Mouse (Mus musculus): ENCODE data around the gene Prkca. TPM values are rescaled to one million over a fixed set of nuclear protein-coding genes. Genes with fewer than 3 reads are reported as not detected.

Prkca gene
- total RNA-seq, 1 experiment: 8.4 TPM

DNA sequence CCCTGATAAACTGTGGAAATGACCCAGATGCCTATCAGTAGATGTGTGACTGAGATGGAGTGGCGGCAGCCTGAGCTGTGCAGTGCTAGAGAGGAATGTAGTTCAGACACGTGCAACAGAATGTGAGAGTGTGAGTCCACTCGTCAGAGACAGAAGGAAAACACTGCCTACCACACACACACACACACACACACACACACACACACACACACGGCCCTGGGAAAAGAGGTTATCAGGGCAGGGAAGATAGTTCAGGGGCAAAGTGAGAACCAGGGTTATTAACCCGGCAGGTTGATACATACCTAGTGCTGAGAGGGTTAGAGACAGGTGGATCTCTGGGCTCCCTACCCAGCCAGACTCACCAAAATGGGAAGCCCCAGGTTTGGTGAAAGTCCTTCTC lies 145.1 kb downstream of the Prkca start:
- no peak overlapping the region for H3K9ac ChIP-seq (ENCODE audit: insufficient read depth, low read depth, low read length, poor library complexity, severe bottlenecking)
- no peak for TF ChIP-seq ZC3H11A (IDR thresholded peaks at IDR 0.05; ENCODE audit: borderline replicate concordance, low read depth, low read length)
- TF ChIP-seq ZNF384 (IDR thresholded peaks at IDR 0.05; ENCODE audit: low read depth, low read length): no peak
- no peak for TF ChIP-seq CHD2 (IDR thresholded peaks at IDR 0.05; ENCODE audit: low read depth, low read length)
- TF ChIP-seq MAFK (IDR thresholded peaks at IDR 0.05; ENCODE audit: insufficient read depth, low read depth, low read length): no peak
- no peak for TF ChIP-seq HCFC1 (IDR thresholded peaks at IDR 0.05; ENCODE audit: borderline replicate concordance, insufficient read depth, low read length)
- no peak overlapping the region for H3K27ac ChIP-seq (ENCODE audit: insufficient read depth, low read depth, low read length, poor library complexity, severe bottlenecking)
- H3K4me1 ChIP-seq (ENCODE audit: control insufficient read depth in 2 of 2, insufficient read depth in 2 of 2, low read length in 2 of 2, poor library complexity in 1 of 2): 0 out of 4 replicates have a peak, but pooled peaks cover 0 to 3% of the 10 kb centered on the region in 2 experiments
- H3K36me3 ChIP-seq (ENCODE audit: control insufficient read depth, insufficient read depth, low read length, poor library complexity, severe bottlenecking): no peaks in the 10 kb centered on the region
- H3K9me3 ChIP-seq (ENCODE audit: control insufficient read depth, insufficient read depth, low read depth, low read length): no peaks in the 10 kb centered on the region
- in situ Hi-C loops (cut with MboI; ENCODE audit: low sequenced_read_pairs in 2 of 2, unreplicated experiment in 2 of 2): no loop called here
- no peak for DNase-seq (ENCODE audit: low read depth, low spot score)
- H3K4me3 ChIP-seq (ENCODE audit: insufficient read depth in 1 of 2, low read depth in 1 of 2, low read length in 2 of 2, poor library complexity in 1 of 2, severe bottlenecking in 1 of 2): no peak overlapping the region

DNA sequence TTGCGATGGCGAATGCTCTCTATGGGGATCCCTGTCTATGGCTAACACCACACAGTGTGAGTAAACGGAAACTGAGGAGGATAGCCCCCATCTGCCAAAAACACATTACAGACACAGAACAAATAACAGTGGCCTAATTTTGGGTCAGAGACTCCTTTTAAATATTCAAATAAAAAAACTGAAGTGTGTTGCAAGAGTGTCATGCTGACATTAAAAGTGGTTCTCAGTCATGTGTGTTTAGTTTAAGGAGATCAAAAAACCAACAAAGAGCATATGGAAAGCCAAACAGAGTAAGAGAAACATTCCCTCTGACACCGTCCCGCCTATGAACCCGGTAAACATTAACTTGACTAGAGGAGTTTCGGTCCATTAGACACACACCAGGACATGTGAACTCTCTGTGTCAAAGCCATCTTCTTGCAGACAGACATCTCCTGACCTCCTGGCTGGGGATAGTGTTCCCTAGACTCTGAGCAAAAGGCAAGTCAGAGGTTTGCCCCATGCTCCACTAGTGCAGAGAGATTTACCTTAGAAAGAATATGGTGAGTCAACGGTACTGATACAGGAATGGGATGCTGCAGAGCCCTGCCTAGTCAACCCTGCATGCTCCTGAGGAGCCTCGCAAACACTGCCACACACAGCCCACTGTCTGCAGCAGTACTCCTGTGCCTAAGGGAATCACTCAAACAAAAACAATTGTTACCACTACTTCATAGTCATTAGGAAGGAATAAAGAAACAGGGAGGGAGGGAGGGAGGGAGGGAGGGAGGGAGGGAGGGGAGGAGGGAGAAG lies 146.1 kb downstream of the Prkca start:
- H3K9ac ChIP-seq (ENCODE audit: insufficient read depth, low read depth, low read length, poor library complexity, severe bottlenecking): no peak overlapping the region
- TF ChIP-seq CHD2 (IDR thresholded peaks at IDR 0.05; ENCODE audit: low read depth, low read length) (no peak), MAFK (IDR thresholded peaks at IDR 0.05; ENCODE audit: insufficient read depth, low read depth, low read length) (no peak), ZC3H11A (IDR thresholded peaks at IDR 0.05; ENCODE audit: borderline replicate concordance, low read depth, low read length) (no peak), ZNF384 (IDR thresholded peaks at IDR 0.05; ENCODE audit: low read depth, low read length) (no peak), HCFC1 (IDR thresholded peaks at IDR 0.05; ENCODE audit: borderline replicate concordance, insufficient read depth, low read length) (no peak)
- DNase-seq (ENCODE audit: low read depth, low spot score): no peak
- in situ Hi-C loops (cut with MboI; ENCODE audit: low sequenced_read_pairs in 2 of 2, unreplicated experiment in 2 of 2): no loop called here
- H3K4me1 ChIP-seq (ENCODE audit: control insufficient read depth in 2 of 2, insufficient read depth in 2 of 2, low read length in 2 of 2, poor library complexity in 1 of 2): 0 out of 4 replicates have a peak, but pooled peaks cover 0 to 3% of the 10 kb centered on the region in 2 experiments
- H3K27ac ChIP-seq (ENCODE audit: insufficient read depth, low read depth, low read length, poor library complexity, severe bottlenecking): no peak overlapping the region
- H3K4me3 ChIP-seq (ENCODE audit: insufficient read depth in 1 of 2, low read depth in 1 of 2, low read length in 2 of 2, poor library complexity in 1 of 2, severe bottlenecking in 1 of 2): no peak overlapping the region
- no peaks in the 10 kb centered on the region for H3K9me3 ChIP-seq (ENCODE audit: control insufficient read depth, insufficient read depth, low read depth, low read length)
- no peaks in the 10 kb centered on the region for H3K36me3 ChIP-seq (ENCODE audit: control insufficient read depth, insufficient read depth, low read length, poor library complexity, severe bottlenecking)

GRCm38 (mm10) chr11:108196796-108197195 lies 146.9 kb downstream of the Prkca start:
- TF ChIP-seq ZC3H11A (IDR thresholded peaks at IDR 0.05; ENCODE audit: borderline replicate concordance, low read depth, low read length) (no peak), CHD2 (IDR thresholded peaks at IDR 0.05; ENCODE audit: low read depth, low read length) (no peak), ZNF384 (IDR thresholded peaks at IDR 0.05; ENCODE audit: low read depth, low read length) (no peak), HCFC1 (IDR thresholded peaks at IDR 0.05; ENCODE audit: borderline replicate concordance, insufficient read depth, low read length) (no peak), MAFK (IDR thresholded peaks at IDR 0.05; ENCODE audit: insufficient read depth, low read depth, low read length) (no peak)
- in situ Hi-C loops (cut with MboI; ENCODE audit: low sequenced_read_pairs in 2 of 2, unreplicated experiment in 2 of 2): no loop called here

DNA sequence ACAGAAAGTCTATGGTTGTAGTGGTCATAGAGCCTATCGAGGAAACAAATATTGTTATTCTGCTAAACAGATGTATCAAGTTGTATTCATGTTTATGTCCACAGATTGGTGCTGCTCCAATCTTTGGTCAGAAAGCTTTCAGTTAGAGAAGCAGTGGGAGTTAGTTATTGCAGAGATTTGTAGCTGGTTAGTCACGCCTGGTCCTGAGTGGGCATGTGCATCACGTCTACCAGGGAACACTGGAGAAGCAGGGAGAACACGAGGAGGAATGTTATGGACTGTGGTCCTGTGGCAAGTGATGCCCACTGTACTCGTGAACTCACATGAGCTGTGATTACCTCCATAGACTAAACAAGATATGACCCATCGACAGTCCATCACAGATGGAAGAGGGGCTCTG lies 153.4 kb downstream of the Prkca start:
- in situ Hi-C loops (cut with MboI; ENCODE audit: low sequenced_read_pairs in 2 of 2, unreplicated experiment in 2 of 2): no loop called here
- Histone ChIP-seq H3K27ac (ENCODE audit: insufficient read depth, low read depth, low read length, poor library complexity, severe bottlenecking) (no peak overlapping the region), H3K4me3 (ENCODE audit: insufficient read depth in 1 of 2, low read depth in 1 of 2, low read length in 2 of 2, poor library complexity in 1 of 2, severe bottlenecking in 1 of 2) (no peak overlapping the region), H3K4me1 (ENCODE audit: control insufficient read depth in 2 of 2, insufficient read depth in 2 of 2, low read length in 2 of 2, poor library complexity in 1 of 2) (0 out of 4 replicates have a peak, but pooled peaks cover 0 to 3% of the 10 kb centered on the region in 2 experiments), H3K36me3 (ENCODE audit: control insufficient read depth, insufficient read depth, low read length, poor library complexity, severe bottlenecking) (no peaks in the 10 kb centered on the region), H3K9me3 (ENCODE audit: control insufficient read depth, insufficient read depth, low read depth, low read length) (no peaks in the 10 kb centered on the region), H3K9ac (ENCODE audit: insufficient read depth, low read depth, low read length, poor library complexity, severe bottlenecking) (no peak overlapping the region)
- DNase-seq (ENCODE audit: low read depth, low spot score): no peak
- TF ChIP-seq CHD2 (IDR thresholded peaks at IDR 0.05; ENCODE audit: low read depth, low read length) (no peak), MAFK (IDR thresholded peaks at IDR 0.05; ENCODE audit: insufficient read depth, low read depth, low read length) (no peak), HCFC1 (IDR thresholded peaks at IDR 0.05; ENCODE audit: borderline replicate concordance, insufficient read depth, low read length) (no peak), ZNF384 (IDR thresholded peaks at IDR 0.05; ENCODE audit: low read depth, low read length) (no peak), ZC3H11A (IDR thresholded peaks at IDR 0.05; ENCODE audit: borderline replicate concordance, low read depth, low read length) (no peak)

More at GRCm38 (mm10) chr11:108196796-108197195, 146.9 kb downstream of the Prkca start:
- H3K9me3 ChIP-seq (ENCODE audit: control insufficient read depth, insufficient read depth, low read depth, low read length): no peaks in the 10 kb centered on the region
- DNase-seq (ENCODE audit: low read depth, low spot score): no peak
- 0 out of 4 replicates have a peak, but pooled peaks cover 0 to 3% of the 10 kb centered on the region in 2 experiments for H3K4me1 ChIP-seq (ENCODE audit: control insufficient read depth in 2 of 2, insufficient read depth in 2 of 2, low read length in 2 of 2, poor library complexity in 1 of 2)
- no peak overlapping the region for H3K27ac ChIP-seq (ENCODE audit: insufficient read depth, low read depth, low read length, poor library complexity, severe bottlenecking)
- no peak overlapping the region for H3K9ac ChIP-seq (ENCODE audit: insufficient read depth, low read depth, low read length, poor library complexity, severe bottlenecking)
- H3K4me3 ChIP-seq (ENCODE audit: insufficient read depth in 1 of 2, low read depth in 1 of 2, low read length in 2 of 2, poor library complexity in 1 of 2, severe bottlenecking in 1 of 2): no peak overlapping the region
- no peaks in the 10 kb centered on the region for H3K36me3 ChIP-seq (ENCODE audit: control insufficient read depth, insufficient read depth, low read length, poor library complexity, severe bottlenecking)
